ENCODE assay signal across 8 mouse cellular contexts in the genomic region with DNA sequence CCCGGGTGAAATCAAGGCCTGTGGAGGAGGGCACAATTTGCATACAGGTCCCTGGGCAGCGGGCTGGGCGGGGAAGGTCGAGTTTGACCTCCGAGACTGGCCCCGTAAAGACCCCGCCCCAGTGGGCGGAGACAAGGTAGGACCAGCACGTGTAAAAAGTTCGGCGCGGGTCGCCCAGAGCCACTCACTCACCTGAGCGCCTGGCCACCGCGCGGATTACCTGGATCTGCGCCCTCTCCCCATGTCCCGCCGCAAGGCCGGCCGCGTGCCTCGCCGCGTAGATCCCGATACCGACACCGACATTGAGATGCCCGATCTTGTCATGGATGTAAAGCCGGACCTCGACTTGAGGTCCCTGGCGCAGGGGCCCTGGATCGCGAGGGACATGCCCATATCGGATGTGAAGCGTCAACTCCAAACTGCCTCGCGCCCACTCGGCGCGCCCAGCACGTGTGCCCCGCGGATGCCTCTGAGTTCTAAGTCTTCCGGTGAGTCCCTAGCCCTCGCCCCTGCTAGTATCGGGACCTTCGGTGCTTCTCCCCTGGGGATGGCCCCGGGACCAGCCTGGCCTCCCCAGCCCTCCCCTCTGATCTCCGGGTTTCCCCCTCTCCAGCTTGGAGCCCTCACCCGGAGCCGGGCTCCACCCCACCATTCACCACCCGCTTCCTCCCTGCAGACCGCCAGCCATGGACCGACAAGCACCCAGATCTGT. TPM values are rescaled to one million over a fixed set of nuclear protein-coding genes. Genes with fewer than 3 reads are reported as not detected.
DNase-seq lines count a peak whose midpoint lies in the region; ATAC-seq and TF ChIP-seq lines count a peak whose summit lies in the region.

Zfp296 (plus strand) TSS at position 147 of the 712 bp plus-strand sequence.
Gemin7 (minus strand) TSS at position 455 of the 712 bp plus-strand sequence.

- H3K4me2 ChIP-seq in limb, embryonic 13.5 days (replicated peaks): peak within 1 kb of the TSS; percentile 80
- peak within 1 kb of the TSS; percentile 44 for H3K4me2 ChIP-seq in midbrain, embryonic 14.5 days (ENCODE audit: low read length)

- H3K9ac ChIP-seq in limb, embryonic 13.5 days: peak within 1 kb of the TSS; percentile 61
- 0 out of 2 replicates have a peak within 1 kb of the TSS, but pooled peaks have one; percentile 16 for H3K9ac ChIP-seq in midbrain, embryonic 14.5 days (replicated peaks; ENCODE audit: low read length)

- no peaks in the 10 kb centered on the region for H3K9me3 ChIP-seq in hindbrain, embryonic 10.5 days
- H3K9me3 ChIP-seq in limb, embryonic 13.5 days: no peaks in the 10 kb centered on the region
- no peaks in the 10 kb centered on the region for H3K9me3 ChIP-seq in midbrain, embryonic 14.5 days (ENCODE audit: control insufficient read depth, low read length)

- H3K4me1 ChIP-seq in cortical plate, adult 2 months (ENCODE audit: control insufficient read depth, insufficient read depth, low read length): no peaks in the 10 kb centered on the region
- peaks cover 27% of the 10 kb centered on the region for H3K4me1 ChIP-seq in hindbrain, embryonic 10.5 days (replicated peaks)
- H3K4me1 ChIP-seq in limb, embryonic 13.5 days: peaks cover 21% of the 10 kb centered on the region
- peaks cover 13% of the 10 kb centered on the region for H3K4me1 ChIP-seq in midbrain, embryonic 14.5 days (ENCODE audit: control insufficient read depth, insufficient read depth, low read length)

- TF ChIP-seq CTCF in cortical plate, adult 2 months (IDR thresholded peaks at IDR 0.05; ENCODE audit: extremely low read depth, insufficient read depth, low read length): no peak

- TF ChIP-seq POLR2A in cortical plate, adult 2 months (IDR thresholded peaks at IDR 0.05; ENCODE audit: extremely low read depth, insufficient read depth, low read length): no peak

- H3K27me3 ChIP-seq in hindbrain, embryonic 10.5 days (ENCODE audit: insufficient read depth, poor library complexity, severe bottlenecking): peaks cover 67% of the 10 kb centered on the region
- peaks cover 63% of the 10 kb centered on the region for H3K27me3 ChIP-seq in limb, embryonic 13.5 days
- peaks cover 35% of the 10 kb centered on the region for H3K27me3 ChIP-seq in midbrain, embryonic 14.5 days (ENCODE audit: control insufficient read depth, insufficient read depth, low read length)

- H3K4me3 ChIP-seq in cortical plate, adult 2 months (ENCODE audit: insufficient read depth, low read length): peak within 1 kb of the TSS; percentile 49
- H3K4me3 ChIP-seq in hindbrain, embryonic 10.5 days: peak within 1 kb of the TSS; percentile 50
- H3K4me3 ChIP-seq in limb, embryonic 13.5 days: peak within 1 kb of the TSS; percentile 45
- H3K4me3 ChIP-seq in midbrain, embryonic 14.5 days (replicated peaks; ENCODE audit: low read depth, low read length): peak within 1 kb of the TSS; percentile 27

- H3K27ac ChIP-seq in cortical plate, adult 2 months (ENCODE audit: insufficient read depth, low read length): no peak within 1 kb of the TSS
- no peak within 1 kb of the TSS for H3K27ac ChIP-seq in hindbrain, embryonic 10.5 days
- H3K27ac ChIP-seq in limb, embryonic 13.5 days: no peak within 1 kb of the TSS
- H3K27ac ChIP-seq in midbrain, embryonic 14.5 days (replicated peaks; ENCODE audit: low read depth, low read length): no peak within 1 kb of the TSS

- peaks cover 30% of the 10 kb centered on the region for H3K36me3 ChIP-seq in hindbrain, embryonic 10.5 days
- H3K36me3 ChIP-seq in limb, embryonic 13.5 days: peaks cover 28% of the 10 kb centered on the region
- H3K36me3 ChIP-seq in midbrain, embryonic 14.5 days (ENCODE audit: control insufficient read depth, insufficient read depth, low read length): peaks cover 26% of the 10 kb centered on the region

- peak; percentile 37 for DNase-seq in thymus, postnatal 0 days (ENCODE audit: low spot score)
- DNase-seq in thymus, postnatal 36 days: no peak
- DNase-seq in hindbrain, embryonic 10.5 days (ENCODE audit: low spot score): no peak
- no peak for DNase-seq in midbrain, embryonic 14.5 days
- peak; percentile 53 for DNase-seq in thymus, postnatal 4 days
- no peak for DNase-seq in right cerebral cortex, postnatal 14 days

- ATAC-seq in limb, embryonic 13.5 days (ENCODE audit: low FRiP score, low read depth): no peak
- no peak for ATAC-seq in midbrain, embryonic 14.5 days (ENCODE audit: low FRiP score, low TSS enrichment)

- under 1% methylated on average over 56 of the region's 56 CpGs for WGBS in hindbrain, embryonic 10.5 days
- WGBS in limb, embryonic 13.5 days: under 1% methylated on average over 56 of the region's 56 CpGs
- WGBS in midbrain, embryonic 14.5 days: under 1% methylated on average over 56 of the region's 56 CpGs

RNA-seq across cellular contexts. Expression of gene Zfp296, which starts in this region (rescaled TPM):
- 1.5 and 2.0 TPM in 2 replicates for polyA plus RNA-seq in thymus, postnatal 0 days (2015; fragmentation: Nextera tagmentation; extraction: Ambion mirVana)
- 2.9 and 3.3 TPM in 2 replicates for polyA plus RNA-seq in cortical plate, adult 2 months (2012; rRNA removed)
- 0.22 and 0.72 TPM in 2 replicates for polyA plus RNA-seq in hindbrain, embryonic 10.5 days (2016; fragmentation: Nextera tagmentation; extraction: Ambion mirVana)
- 0.36 and 0.73 TPM in 2 replicates for polyA plus RNA-seq in limb, embryonic 13.5 days (2015; fragmentation: Nextera tagmentation; extraction: Ambion mirVana)
- polyA plus RNA-seq in midbrain, embryonic 14.5 days (2014; fragmentation: Nextera tagmentation; extraction: Ambion mirVana): 0.22 and 0.32 TPM in 2 replicates

RNA-seq across cellular contexts. Expression of gene Gemin7, which starts in this region (rescaled TPM):
- 133 and 134 TPM in 2 replicates for polyA plus RNA-seq in thymus, postnatal 0 days (2015; fragmentation: Nextera tagmentation; extraction: Ambion mirVana)
- polyA plus RNA-seq in cortical plate, adult 2 months (2012; rRNA removed): 54.2 and 57.8 TPM in 2 replicates
- polyA plus RNA-seq in hindbrain, embryonic 10.5 days (2016; fragmentation: Nextera tagmentation; extraction: Ambion mirVana): 177 and 188 TPM in 2 replicates
- polyA plus RNA-seq in limb, embryonic 13.5 days (2015; fragmentation: Nextera tagmentation; extraction: Ambion mirVana): 167 and 179 TPM in 2 replicates
- polyA plus RNA-seq in midbrain, embryonic 14.5 days (2014; fragmentation: Nextera tagmentation; extraction: Ambion mirVana): 140 and 154 TPM in 2 replicates

Comparison
In these comparisons a context has a peak if more than half of its experiments do, and no peak if none do; other contexts are left out.
1. DNase-seq: peak in thymus, postnatal 0 days (single experiment) and thymus, postnatal 4 days (single experiment); none in thymus, postnatal 36 days (0 of 2), hindbrain, embryonic 10.5 days (single experiment), midbrain, embryonic 14.5 days (single experiment) and right cerebral cortex, postnatal 14 days (single experiment).
2. Peak in every context shown above with its lines, with median percentiles within 50 percentile points of each other: H3K4me3 ChIP-seq.